Mouse (Mus musculus) embryonic facial prominence, embryonic 13.5 days (tissue): ENCODE measurements at regions not wholly inside any gene's neighbourhood (a gene's known extent, or its start where the extent isn't known, plus 50 kb on each side); places are given as distances from the start of the nearest gene placed in this dataset.
A peak's percentile ranks its signal among the peaks of the same experiment; 100 is the strongest.
"Not testable (repeated sequence)": the region's sequence is repeated elsewhere in the genome, so short reads cannot be mapped to it uniquely, and the experiment has no call there.

Source experiments
- ATAC-seq: fragments of 200-750 bp; cut with Nextera tagmentation; 2 replicates; pipeline ENCODE4 v1.8.0; 2017; ENCODE audit warnings: low read depth; ENCODE audit not compliant: insufficient number of reproducible peaks, insufficient read depth, low FRiP score, low TSS enrichment
- H3K27ac ChIP-seq: fragments of 300-500 bp; sonication (generic); 2 replicates; pipeline ENCODE4 v1.5.1; 2015; ENCODE audit warnings: moderate library complexity, mild to moderate bottlenecking, inconsistent platforms
- H3K27me3 ChIP-seq: fragments of 300-500 bp; sonication (generic); 2 replicates; pipeline ENCODE4 v1.6.1; 2015; ENCODE audit warnings: mild to moderate bottlenecking, inconsistent platforms
- H3K36me3 ChIP-seq: fragments of 300-500 bp; sonication (generic); 2 replicates; pipeline ENCODE4 v1.6.1; 2015; ENCODE audit warnings: mild to moderate bottlenecking, inconsistent platforms
- H3K4me1 ChIP-seq: fragments of 300-500 bp; sonication (generic); 2 replicates; pipeline ENCODE4 v1.6.1; 2015; ENCODE audit warnings: inconsistent platforms
- H3K4me2 ChIP-seq: fragments of 300-500 bp; sonication (generic); 2 replicates; pipeline ENCODE4 v1.6.1; 2015; ENCODE audit warnings: moderate library complexity, mild to moderate bottlenecking, inconsistent platforms
- H3K4me3 ChIP-seq: fragments of 300-500 bp; sonication (generic); 2 replicates; pipeline ENCODE4 v1.5.1; 2015; ENCODE audit warnings: mild to moderate bottlenecking, inconsistent platforms
- H3K9ac ChIP-seq: fragments of 300-500 bp; sonication (generic); 2 replicates; pipeline ENCODE4 v1.6.1; 2015; ENCODE audit warnings: mild to moderate bottlenecking, inconsistent platforms
- H3K9me3 ChIP-seq: fragments of 300-500 bp; sonication (generic); 2 replicates; pipeline ENCODE4 v1.6.1; 2016; ENCODE audit warnings: inconsistent platforms
- WGBS: fragments of 180-500 bp; shearing (Covaris S2); methylation state at CpG from one replicate; pipeline ENCODE4 v1.1.7; 2015; ENCODE audit warnings: mixed read lengths; 5-methylcytosine and 5-hydroxymethylcytosine counted together

DNA sequence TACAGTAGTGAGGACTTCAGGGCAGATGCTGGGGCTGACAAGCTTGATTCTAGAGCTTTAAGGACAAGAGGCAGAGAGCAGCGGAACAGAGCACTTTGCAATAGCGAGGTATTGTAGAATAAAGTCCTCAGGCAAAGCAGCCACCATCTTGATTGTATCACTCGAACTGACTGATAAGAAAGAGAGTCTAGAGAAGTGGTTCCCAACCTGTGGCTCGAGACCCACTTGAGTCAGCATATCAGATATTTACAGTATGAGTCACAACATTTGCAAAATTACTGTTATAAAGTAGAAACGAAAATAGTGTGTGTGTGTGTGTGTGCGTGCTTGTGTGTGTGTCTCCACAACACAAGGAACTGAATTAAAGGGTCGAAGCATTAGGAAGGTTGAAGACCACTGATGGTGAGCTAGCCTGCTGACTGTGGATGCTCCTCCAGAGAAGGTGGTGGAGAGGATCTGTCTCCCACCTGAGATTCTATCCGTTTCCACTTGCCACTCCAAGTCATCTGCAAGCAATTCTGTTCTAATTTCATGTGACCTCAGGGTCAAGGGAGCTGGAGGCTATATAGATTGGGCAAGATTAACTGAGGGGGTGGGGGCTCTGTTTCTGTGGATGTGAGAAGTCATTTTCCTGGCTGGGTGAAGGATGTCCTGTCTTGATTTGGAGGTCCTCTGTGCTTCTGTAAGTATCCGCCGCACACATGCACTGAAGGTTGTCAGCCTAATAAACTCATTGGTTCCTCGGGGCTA is 115.0 kb downstream of the Phlda1 start:
- H3K4me1 ChIP-seq: peaks cover 21% of the 10 kb centered on the region
- H3K4me3 ChIP-seq: no peak overlapping the region
- H3K4me2 ChIP-seq: no peak overlapping the region
- H3K9me3 ChIP-seq: no peaks in the 10 kb centered on the region
- H3K36me3 ChIP-seq: no peaks in the 10 kb centered on the region
- H3K9ac ChIP-seq: no peak overlapping the region
- H3K27me3 ChIP-seq: no peaks in the 10 kb centered on the region
- no peak overlapping the region for H3K27ac ChIP-seq
- no peak for ATAC-seq
- 57% methylated on average over 11 of the region's 11 CpGs for WGBS

- no peaks in the 10 kb centered on the region for H3K27me3 ChIP-seq
- no peak overlapping the region for H3K4me3 ChIP-seq
- no peaks in the 10 kb centered on the region for H3K9me3 ChIP-seq
- ATAC-seq: no peak
- H3K4me2 ChIP-seq: no peak overlapping the region
- WGBS: 4% methylated on average over 4 of the region's 4 CpGs
- no peaks in the 10 kb centered on the region for H3K36me3 ChIP-seq
- no peak overlapping the region for H3K27ac ChIP-seq
- H3K9ac ChIP-seq: no peak overlapping the region
- peaks cover 21% of the 10 kb centered on the region for H3K4me1 ChIP-seq
Measured at GRCm38 (mm10) chr10:111622789-111623188, 116.7 kb downstream of the Phlda1 start.

DNA sequence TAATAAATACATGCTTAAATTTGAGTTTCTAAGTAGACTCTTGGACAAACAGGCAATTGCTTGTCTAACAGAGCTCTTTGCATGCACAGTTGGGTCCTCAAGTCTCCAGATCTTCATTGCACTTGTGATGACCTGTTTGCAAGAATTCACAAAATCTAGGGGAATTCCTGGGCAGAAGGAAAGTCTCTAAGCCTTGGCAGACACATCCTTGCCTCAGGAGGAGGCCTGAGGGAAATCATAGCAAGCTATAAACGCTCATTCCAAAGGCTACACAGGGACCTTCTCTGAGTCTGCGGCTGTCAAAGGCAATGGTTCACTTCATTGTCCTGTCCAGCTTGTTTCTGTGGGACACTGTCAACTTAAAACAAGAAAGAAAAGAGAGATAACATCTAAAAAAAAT is 117.9 kb downstream of the Phlda1 start:
- H3K27me3 ChIP-seq: no peaks in the 10 kb centered on the region
- H3K9ac ChIP-seq: no peak overlapping the region
- H3K9me3 ChIP-seq: no peaks in the 10 kb centered on the region
- H3K36me3 ChIP-seq: no peaks in the 10 kb centered on the region
- peaks cover 21% of the 10 kb centered on the region for H3K4me1 ChIP-seq
- 25% methylated on average over 2 of the region's 2 CpGs for WGBS
- ATAC-seq: no peak
- 0 out of 2 replicates have a peak overlapping the region, but pooled peaks have one; percentile 4 for H3K27ac ChIP-seq
- H3K4me2 ChIP-seq: no peak overlapping the region
- no peak overlapping the region for H3K4me3 ChIP-seq

- H3K4me2 ChIP-seq: no peak overlapping the region
- no peak overlapping the region for H3K4me3 ChIP-seq
- H3K36me3 ChIP-seq: no peaks in the 10 kb centered on the region
- WGBS: 15% methylated on average over 7 of the region's 7 CpGs
- no peak overlapping the region for H3K9ac ChIP-seq
- no peak for ATAC-seq
- peaks cover 21% of the 10 kb centered on the region for H3K4me1 ChIP-seq
- no peak overlapping the region for H3K27ac ChIP-seq
- H3K27me3 ChIP-seq: no peaks in the 10 kb centered on the region
- no peaks in the 10 kb centered on the region for H3K9me3 ChIP-seq
Measured at GRCm38 (mm10) chr10:111624624-111625023, 118.5 kb downstream of the Phlda1 start.

DNA sequence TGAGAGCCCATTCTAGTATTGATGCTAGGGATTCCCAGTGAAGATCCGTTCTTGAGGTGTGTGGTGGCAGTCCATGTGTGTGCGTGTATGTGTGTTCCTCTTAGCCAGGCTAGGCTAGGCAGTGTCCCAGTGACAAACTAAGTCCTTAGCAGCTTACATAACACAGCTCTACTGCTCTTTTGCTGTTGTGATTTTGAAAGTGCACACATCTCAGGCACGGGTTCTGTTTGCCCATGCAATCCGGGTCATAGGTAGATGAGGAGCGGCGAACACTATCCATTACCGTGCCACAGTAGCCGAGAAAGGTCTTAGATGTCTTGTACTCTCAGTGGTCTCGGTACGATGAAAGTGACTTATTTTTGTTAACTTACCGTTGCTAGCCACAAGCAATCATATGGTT is 119.5 kb downstream of the Phlda1 start:
- WGBS: 85% methylated on average over 11 of the region's 11 CpGs
- no peaks in the 10 kb centered on the region for H3K36me3 ChIP-seq
- no peaks in the 10 kb centered on the region for H3K9me3 ChIP-seq
- H3K27ac ChIP-seq: no peak overlapping the region
- no peaks in the 10 kb centered on the region for H3K27me3 ChIP-seq
- peaks cover 24% of the 10 kb centered on the region for H3K4me1 ChIP-seq
- H3K4me2 ChIP-seq: no peak overlapping the region
- H3K9ac ChIP-seq: no peak overlapping the region
- no peak overlapping the region for H3K4me3 ChIP-seq
- no peak for ATAC-seq

DNA sequence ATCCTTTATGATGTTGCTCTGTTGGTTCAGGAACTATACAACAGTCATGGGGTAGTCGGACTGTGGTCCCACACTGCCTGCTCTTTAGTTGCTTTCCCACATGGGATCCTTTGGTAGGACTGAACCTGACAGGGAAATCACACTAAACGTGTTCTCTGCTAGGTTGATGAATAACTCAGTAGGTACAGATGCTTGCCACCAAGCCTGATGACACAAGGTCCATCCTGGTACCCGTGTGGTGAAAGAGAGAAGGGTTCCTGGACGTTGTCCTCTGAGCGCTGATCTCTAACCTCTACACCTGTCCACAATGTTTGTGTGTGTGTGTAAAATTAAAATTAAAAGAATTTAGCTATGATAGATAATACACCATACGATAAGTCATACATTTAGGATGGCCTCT is 119.9 kb downstream of the Phlda1 start:
- H3K27ac ChIP-seq: no peak overlapping the region
- no peaks in the 10 kb centered on the region for H3K27me3 ChIP-seq
- 91% methylated on average over 6 of the region's 6 CpGs for whole genome bisulfite sequencing

DNA sequence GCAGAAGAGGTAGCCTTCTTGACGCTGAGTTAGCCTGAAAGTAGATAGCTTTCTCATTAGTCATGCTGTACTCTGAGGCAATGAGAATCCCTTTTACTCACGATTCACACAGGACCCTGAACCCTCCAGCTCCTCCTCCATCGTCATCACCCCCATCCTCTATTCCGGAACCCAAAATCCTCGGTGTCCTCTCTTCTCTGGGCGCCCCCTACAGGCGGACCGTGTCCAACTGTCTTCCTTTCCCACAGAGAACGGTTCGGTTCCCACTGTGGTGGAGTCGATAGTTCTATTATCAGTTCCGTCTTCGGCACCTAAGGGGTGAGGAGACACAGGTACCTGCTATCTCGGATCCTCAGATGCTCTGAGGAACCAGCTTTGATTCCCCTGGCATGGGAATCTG is 130.2 kb downstream of the Phlda1 start:
- H3K4me1 ChIP-seq: no peaks in the 10 kb centered on the region
- H3K36me3 ChIP-seq: no peaks in the 10 kb centered on the region
- WGBS: 68% methylated on average over 14 of the region's 14 CpGs
- H3K27ac ChIP-seq: no peak overlapping the region
- H3K4me2 ChIP-seq: no peak overlapping the region
- H3K9me3 ChIP-seq: no peaks in the 10 kb centered on the region
- H3K9ac ChIP-seq: no peak overlapping the region
- no peak for ATAC-seq
- H3K4me3 ChIP-seq: no peak overlapping the region
- H3K27me3 ChIP-seq: no peaks in the 10 kb centered on the region

More for the DNA sequence above, 119.9 kb downstream of the Phlda1 start:
- Histone ChIP-seq H3K9ac (no peak overlapping the region), H3K36me3 (no peaks in the 10 kb centered on the region), H3K4me3 (no peak overlapping the region), H3K4me2 (no peak overlapping the region), H3K9me3 (no peaks in the 10 kb centered on the region), H3K4me1 (peaks cover 28% of the 10 kb centered on the region)
- ATAC-seq: no peak

DNA sequence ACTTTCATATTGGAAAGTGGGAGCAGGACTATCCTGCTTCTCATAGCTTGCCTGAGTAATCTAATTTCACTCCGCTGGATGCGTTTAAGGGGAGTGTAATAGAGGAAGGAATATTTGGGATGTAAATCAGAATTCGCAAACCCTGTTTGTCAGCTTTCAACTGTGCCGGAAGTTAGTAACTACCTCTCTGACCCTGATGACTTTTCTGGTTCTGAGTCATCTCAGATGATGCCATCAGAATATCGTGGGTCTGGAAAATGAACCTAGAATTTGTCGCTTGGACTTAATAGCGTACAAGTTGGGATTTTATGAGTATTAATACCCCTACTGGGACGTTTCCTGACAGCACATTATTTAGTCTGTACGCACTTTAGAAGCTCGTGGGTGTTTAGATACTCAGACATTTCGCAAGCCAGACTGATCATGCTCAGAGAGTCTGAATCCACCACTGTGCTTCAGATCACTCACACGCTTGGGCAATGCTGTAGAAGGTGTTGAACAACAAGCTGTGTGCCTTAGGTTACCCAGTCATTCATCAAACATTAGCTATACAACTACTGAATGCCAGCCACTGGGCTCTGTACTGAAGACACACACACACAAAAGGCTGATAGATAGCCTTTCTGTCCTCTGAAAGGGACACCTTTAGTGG is 131.1 kb downstream of the Phlda1 start:
- peaks cover 8% of the 10 kb centered on the region; the same call in 1 of the 2 replicates for H3K4me1 ChIP-seq
- WGBS: 88% methylated on average over 12 of the region's 12 CpGs
- no peak overlapping the region for H3K27ac ChIP-seq

DNA sequence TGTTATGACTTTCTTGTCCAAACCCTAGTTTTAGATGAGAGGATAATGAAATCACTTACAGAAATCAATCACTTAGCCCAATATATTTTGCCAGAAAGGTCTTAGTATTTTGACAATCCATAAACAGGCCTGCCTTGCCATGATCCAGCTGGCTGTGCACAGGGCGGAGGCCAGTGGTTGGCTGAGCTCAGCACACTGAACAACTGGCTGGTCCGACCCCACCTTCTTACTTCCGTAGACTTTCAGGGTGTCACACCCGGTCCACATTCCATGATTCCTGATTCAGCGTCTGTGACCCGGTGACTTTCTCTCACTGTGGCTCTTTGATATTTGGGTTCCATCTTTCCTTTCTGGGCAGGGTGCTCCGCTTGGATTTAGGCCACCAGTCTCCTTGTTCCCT is 133.8 kb downstream of the Phlda1 start:
- Histone ChIP-seq H3K9me3 (no peaks in the 10 kb centered on the region), H3K27ac (no peak overlapping the region), H3K4me3 (no peak overlapping the region), H3K36me3 (no peaks in the 10 kb centered on the region), H3K9ac (no peak overlapping the region), H3K4me1 (peaks cover 12% of the 10 kb centered on the region; the same call in 1 of the 2 replicates), H3K4me2 (no peak overlapping the region), H3K27me3 (no peaks in the 10 kb centered on the region)
- ATAC-seq: no peak
- 88% methylated on average over 7 of the region's 7 CpGs for WGBS

More for the DNA sequence above, 131.1 kb downstream of the Phlda1 start:
- H3K9ac ChIP-seq: no peak overlapping the region
- no peaks in the 10 kb centered on the region for H3K9me3 ChIP-seq
- no peaks in the 10 kb centered on the region for H3K27me3 ChIP-seq
- H3K4me3 ChIP-seq: no peak overlapping the region
- ATAC-seq: no peak
- H3K36me3 ChIP-seq: no peaks in the 10 kb centered on the region
- no peak overlapping the region for H3K4me2 ChIP-seq

GRCm38 (mm10) chr10:111642683-111643082 is 136.6 kb downstream of the Phlda1 start:
- Histone ChIP-seq H3K9ac (no peak overlapping the region), H3K4me2 (no peak overlapping the region), H3K4me3 (no peak overlapping the region), H3K9me3 (no peaks in the 10 kb centered on the region), H3K4me1 (peaks cover 12% of the 10 kb centered on the region; the same call in 1 of the 2 replicates), H3K27ac (no peak overlapping the region), H3K36me3 (no peaks in the 10 kb centered on the region), H3K27me3 (no peaks in the 10 kb centered on the region)
- no peak for ATAC-seq
- 66% methylated on average over 2 of the region's 2 CpGs for WGBS

- WGBS: 51% methylated on average over 1 of the region's 2 CpGs
- H3K27ac ChIP-seq, H3K36me3 ChIP-seq, ATAC-seq, H3K4me2 ChIP-seq, H3K9me3 ChIP-seq, H3K9ac ChIP-seq, H3K4me3 ChIP-seq, H3K27me3 ChIP-seq: not testable (repeated sequence)
- peaks cover 33% of the 10 kb centered on the region for H3K4me1 ChIP-seq
Measured at GRCm38 (mm10) chr10:111653773-111654172, 147.7 kb downstream of the Phlda1 start.
